Mouse (Mus musculus) lung, postnatal 0 days (tissue): ENCODE measurements around the gene Rpl34.

Source experiments
- CTCF ChIP-seq: IDR thresholded peaks from 2 replicates; pipeline ENCODE4 v1.5.1; 2016; ENCODE audit warnings: antibody characterized with exemption, mild to moderate bottlenecking
- EP300 ChIP-seq: IDR thresholded peaks from 2 replicates; pipeline ENCODE4 v1.6.1; 2016; ENCODE audit warnings: antibody characterized with exemption, mild to moderate bottlenecking, control low read depth

DNA sequence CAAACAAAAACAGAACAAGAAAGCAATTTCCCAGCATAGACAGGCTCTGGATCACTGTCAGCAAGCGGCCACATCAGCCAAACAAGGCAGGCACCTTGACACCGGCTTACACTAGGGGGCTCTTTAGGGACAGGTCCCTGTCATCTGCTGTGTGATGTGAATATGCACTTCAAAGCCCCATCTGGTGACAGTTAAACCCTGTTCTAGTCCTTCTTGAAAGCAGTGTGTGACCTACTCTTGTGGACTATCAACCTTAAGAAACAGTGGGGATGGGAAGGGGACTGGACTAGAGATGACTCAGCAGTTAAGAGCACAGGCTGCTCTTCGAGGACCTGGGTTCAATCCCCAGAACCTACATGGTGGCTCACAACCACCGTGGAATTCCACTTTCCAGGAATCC is 32.6 kb downstream of the Rpl34 start:
- TF ChIP-seq EP300, result no peak
- no peak for TF ChIP-seq CTCF
